Mouse (Mus musculus) megakaryocyte, embryonic 14.5 days (primary cell): Measurements from ENCODE around the gene Gm20671. TPM values are rescaled to one million over a fixed set of nuclear protein-coding genes. Genes with fewer than 3 reads are reported as not detected.

Experiments
- H3K27me3 ChIP-seq: replicated peaks from 2 replicates; pipeline ENCODE3; 2012; ENCODE audit warnings: inconsistent platforms
- H3K36me3 ChIP-seq: replicated peaks from 2 replicates; pipeline ENCODE3; 2012; ENCODE audit warnings: low read length, inconsistent platforms, mixed read lengths
- H3K4me1 ChIP-seq: 2 replicates; pipeline ENCODE4 v1.6.1; 2012; ENCODE audit warnings: inconsistent platforms
- H3K4me3 ChIP-seq: replicated peaks from 2 replicates; pipeline ENCODE3; 2012; ENCODE audit warnings: moderate library complexity, mild to moderate bottlenecking, inconsistent platforms
- H3K9me3 ChIP-seq: 2 replicates; pipeline ENCODE4 v1.6.1; 2012; ENCODE audit warnings: inconsistent platforms
- FLI1 ChIP-seq: IDR thresholded peaks from 2 replicates; pipeline ENCODE4 v1.6.1; 2012; ENCODE audit warnings: low read length, inconsistent platforms, mixed read lengths
- GATA1 ChIP-seq: IDR thresholded peaks from 3 replicates; pipeline ENCODE4 v1.6.1; 2012; ENCODE audit warnings: mixed read lengths, low read length, inconsistent platforms, borderline replicate concordance
- polyA plus RNA-seq: library from polyadenylated mRNA; stranded (reverse); fragments of >175 nt; gene quantifications from 2 replicates; pipeline ENCODE4 v1.2.3, GENCODE M21; 2012; ENCODE audit warnings: low replicate concordance; ENCODE audit not compliant: insufficient read depth

Gm20671 gene
- polyA plus RNA-seq, 1 experiment, result 1.2 TPM

DNA sequence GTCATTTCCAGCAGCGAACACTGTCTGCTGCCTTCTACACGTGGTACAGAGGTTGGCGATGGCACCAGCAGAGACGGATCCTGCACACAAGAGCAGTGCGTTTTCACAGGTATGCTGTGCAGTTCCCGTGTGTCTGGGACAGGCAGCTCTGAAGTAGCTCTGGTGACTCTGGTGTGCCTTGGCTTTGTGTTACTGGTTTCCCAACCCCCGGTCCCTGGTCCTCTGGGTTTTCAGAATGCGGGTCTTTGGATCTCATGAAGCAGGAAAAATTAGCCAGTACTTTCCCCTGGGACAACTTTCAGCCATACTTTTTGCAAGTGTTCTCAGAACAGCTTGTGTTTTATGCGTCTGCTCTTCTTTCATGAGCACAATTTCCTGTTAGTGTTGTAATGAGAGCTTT, 106.5 kb downstream of the Gm20671 start:
- Histone ChIP-seq H3K36me3 (no peaks in the 10 kb centered on the region), H3K4me1 (peaks cover 7% of the 10 kb centered on the region; the same call in 1 of the 2 replicates), H3K9me3 (no peaks in the 10 kb centered on the region), H3K27me3 (peaks cover 8% of the 10 kb centered on the region), H3K4me3 (no peak overlapping the region)
- TF ChIP-seq FLI1 (no peak), GATA1 (no peak)

DNA sequence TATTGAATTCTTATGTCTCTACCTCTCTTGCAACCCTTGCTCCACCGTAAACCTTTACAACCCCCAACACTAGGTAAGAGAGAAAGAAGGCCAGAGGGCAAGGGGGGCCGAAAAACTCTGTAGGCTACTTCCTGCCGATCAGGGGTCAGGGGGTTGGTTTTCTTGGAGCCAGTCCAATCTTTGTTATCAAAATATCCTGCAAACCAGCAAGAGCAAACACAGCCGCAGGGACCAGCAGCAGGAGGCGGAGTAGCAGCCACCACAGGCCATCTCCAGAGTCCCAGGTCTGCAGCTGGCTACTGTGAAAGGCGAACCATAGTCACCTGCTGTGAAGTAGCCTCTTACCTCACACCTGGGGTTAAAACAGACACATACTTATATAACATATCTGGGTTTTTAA, 108.0 kb downstream of the Gm20671 start:
- peaks cover 8% of the 10 kb centered on the region for H3K27me3 ChIP-seq
- no peaks in the 10 kb centered on the region for H3K36me3 ChIP-seq
- H3K4me1 ChIP-seq, result peaks cover 7% of the 10 kb centered on the region; the same call in 1 of the 2 replicates
- no peaks in the 10 kb centered on the region for H3K9me3 ChIP-seq
- H3K4me3 ChIP-seq, result no peak overlapping the region
- TF ChIP-seq GATA1 (no peak), FLI1 (no peak)

DNA sequence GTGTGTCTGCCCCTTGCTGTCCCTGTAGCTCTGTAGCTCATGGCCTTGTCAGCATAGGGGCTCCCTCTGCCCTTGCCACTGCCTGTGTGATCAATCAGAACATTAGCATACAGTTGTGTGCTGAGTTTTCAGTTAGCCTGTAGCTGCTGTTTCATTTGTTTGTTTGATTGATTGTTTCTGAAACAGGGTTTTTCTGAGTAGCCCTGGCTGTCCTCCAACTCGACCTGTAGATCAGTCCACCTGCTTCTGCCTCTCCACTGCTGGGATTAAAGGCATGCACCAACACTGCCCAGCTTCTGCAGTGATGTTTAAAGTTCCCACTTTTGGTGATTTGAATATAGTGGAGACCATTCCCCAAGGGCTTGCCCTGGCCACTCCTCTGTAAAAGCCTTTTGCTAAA, 109.2 kb downstream of the Gm20671 start:
- H3K9me3 ChIP-seq, result no peaks in the 10 kb centered on the region
- peaks cover 8% of the 10 kb centered on the region for H3K27me3 ChIP-seq
- TF ChIP-seq GATA1, result no peak
- TF ChIP-seq FLI1, result no peak

DNA sequence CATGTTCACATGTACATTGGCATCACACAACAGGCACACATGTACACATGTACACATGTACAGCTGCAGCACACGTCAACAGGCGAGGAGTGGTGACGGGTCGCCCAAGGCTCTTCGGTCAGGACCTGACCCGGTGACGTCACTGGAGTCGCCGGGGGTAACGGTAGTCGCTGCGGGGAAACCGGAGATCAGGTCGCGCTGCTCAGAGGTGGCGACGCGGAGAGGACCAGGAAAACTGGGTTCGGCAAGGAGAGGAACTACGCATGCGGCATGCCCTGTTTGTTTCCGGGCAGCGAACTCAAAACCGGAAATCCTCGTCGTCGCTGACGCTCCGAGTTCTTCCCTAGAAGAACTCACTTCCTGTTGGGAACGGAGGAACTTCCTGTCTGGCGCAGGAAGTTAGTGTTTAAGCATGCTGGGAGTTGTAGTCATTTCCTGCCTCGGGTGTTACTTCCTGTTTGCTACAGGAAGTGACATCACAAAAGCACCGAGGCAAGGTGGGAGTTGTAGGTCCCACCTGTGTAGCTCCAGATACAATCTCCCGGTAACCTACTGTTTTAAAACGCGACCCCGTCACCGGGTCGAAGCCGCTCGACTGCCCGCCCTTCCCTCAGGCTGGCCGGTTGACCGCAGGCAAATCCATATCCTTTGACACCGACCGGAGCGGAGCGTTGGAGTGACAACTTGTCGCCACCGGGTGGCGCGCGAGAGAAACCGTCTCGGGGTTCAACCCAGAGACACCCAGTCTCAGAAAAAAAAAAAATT, 113.0 kb downstream of the Gm20671 start:
- peaks cover 14% of the 10 kb centered on the region for H3K4me1 ChIP-seq

More for the DNA sequence above, 109.2 kb downstream of the Gm20671 start:
- Histone ChIP-seq H3K36me3 (no peaks in the 10 kb centered on the region), H3K4me3 (no peak overlapping the region), H3K4me1 (peaks cover 16% of the 10 kb centered on the region)

GRCm38 (mm10) chr5:32713042-32713702, 113.7 kb downstream of the Gm20671 start:
- no peak for TF ChIP-seq FLI1
- no peak for TF ChIP-seq GATA1
- Histone ChIP-seq H3K36me3 (no peaks in the 10 kb centered on the region), H3K4me1 (peaks cover 13% of the 10 kb centered on the region), H3K9me3 (no peaks in the 10 kb centered on the region), H3K4me3 (peak overlapping the region; percentile 99), H3K27me3 (peaks cover 5% of the 10 kb centered on the region)

More for the DNA sequence above, 113.0 kb downstream of the Gm20671 start:
- TF ChIP-seq FLI1 (peak; percentile 100), GATA1 (no peak)
- no peaks in the 10 kb centered on the region for H3K9me3 ChIP-seq
- no peaks in the 10 kb centered on the region for H3K36me3 ChIP-seq
- H3K4me3 ChIP-seq, result peak overlapping the region; percentile 99
- peaks cover 5% of the 10 kb centered on the region for H3K27me3 ChIP-seq

DNA sequence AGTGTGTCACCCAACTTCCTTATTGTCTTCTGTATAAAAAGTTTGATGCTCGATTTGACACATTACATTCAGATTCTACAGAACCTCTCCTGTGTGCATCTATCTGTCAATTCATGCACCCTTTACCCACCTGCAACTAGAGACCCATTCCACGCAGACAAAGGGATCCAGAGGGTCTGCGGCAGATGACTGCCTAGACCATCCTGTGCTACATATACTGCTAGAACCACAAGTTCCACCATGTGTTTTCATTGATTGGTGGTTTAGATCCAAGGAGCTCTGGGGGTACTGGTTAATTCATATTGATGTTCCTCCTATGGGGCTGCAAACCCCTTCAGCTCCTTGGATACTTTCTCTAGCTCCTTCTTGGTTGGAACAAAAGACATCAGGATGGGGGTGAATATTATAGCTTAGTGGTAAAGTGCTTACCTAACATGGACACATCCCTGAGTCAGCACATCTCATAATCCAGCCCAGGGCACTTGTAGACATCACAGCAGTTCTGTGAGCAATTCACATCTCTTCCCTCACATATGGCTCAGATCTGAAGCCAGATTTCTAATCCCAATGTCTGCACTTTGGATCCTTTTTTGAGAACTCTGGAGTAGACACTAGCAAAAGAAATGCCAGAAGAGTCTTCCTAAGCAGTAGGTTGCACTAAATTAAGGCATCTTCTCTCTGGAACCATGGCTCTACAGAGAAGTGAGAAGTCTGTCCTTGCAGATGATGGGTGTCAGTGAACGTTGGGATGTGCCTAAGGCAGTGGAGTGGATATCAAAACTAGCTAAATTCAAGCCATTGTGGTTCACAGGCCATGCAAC, 114.5 kb downstream of the Gm20671 start:
- Histone ChIP-seq H3K36me3 (no peaks in the 10 kb centered on the region), H3K4me3 (peak overlapping the region; percentile 29), H3K9me3 (no peaks in the 10 kb centered on the region), H3K27me3 (peaks cover 3% of the 10 kb centered on the region), H3K4me1 (peaks cover 13% of the 10 kb centered on the region)
- TF ChIP-seq FLI1 (no peak), GATA1 (no peak)

DNA sequence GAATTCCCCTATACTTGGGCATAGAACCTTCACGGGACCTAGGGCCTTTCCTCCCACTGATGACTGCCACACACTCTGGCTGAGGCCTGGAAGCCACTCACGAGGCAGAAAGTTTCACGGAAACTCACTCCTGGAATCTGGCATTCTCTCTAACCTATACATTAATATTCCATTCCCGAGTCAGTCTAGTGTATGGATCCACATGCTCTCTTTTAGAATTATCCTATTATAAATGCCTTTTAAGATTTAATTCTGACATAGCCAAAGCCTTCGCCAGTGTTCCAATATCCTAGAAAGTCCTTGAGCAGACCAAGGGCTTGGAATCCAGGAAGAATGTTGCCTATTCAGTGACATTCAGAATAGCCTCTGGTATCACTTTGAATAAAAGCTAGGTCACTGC, 115.4 kb downstream of the Gm20671 start:
- no peaks in the 10 kb centered on the region for H3K27me3 ChIP-seq
- TF ChIP-seq GATA1, result no peak
- TF ChIP-seq FLI1, result no peak
- H3K36me3 ChIP-seq, result no peaks in the 10 kb centered on the region
- H3K9me3 ChIP-seq, result no peaks in the 10 kb centered on the region
- peaks cover 13% of the 10 kb centered on the region for H3K4me1 ChIP-seq
- H3K4me3 ChIP-seq, result no peak overlapping the region

DNA sequence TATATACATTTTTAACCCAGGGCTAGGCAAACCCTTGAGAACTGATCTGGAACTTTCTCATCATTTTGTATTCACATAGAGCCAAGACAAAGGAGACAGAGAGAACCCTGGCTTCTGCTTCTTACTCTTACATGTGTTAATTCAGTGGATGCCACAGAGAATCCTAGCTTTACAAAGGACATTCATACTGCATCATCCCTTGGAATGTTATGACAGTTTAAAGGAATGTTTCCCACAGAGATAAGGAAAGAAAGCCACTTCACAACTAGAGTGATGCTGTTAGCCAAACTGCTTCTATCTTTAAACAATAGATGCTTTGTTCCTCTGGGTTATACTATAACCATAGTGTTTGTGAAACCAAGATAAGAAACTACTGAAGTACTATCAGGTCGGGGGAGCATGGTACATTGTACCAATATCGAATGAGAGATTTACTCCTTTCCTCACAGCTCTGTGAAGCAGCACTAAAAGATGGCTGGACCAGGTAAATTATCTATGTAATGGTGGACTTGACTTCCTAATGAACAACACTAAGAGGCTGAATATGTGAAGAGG, 120.6 kb downstream of the Gm20671 start:
- H3K36me3 ChIP-seq, result no peaks in the 10 kb centered on the region
- H3K27me3 ChIP-seq, result no peaks in the 10 kb centered on the region
- TF ChIP-seq GATA1 (no peak), FLI1 (no peak)
- no peaks in the 10 kb centered on the region; the same call in 1 of the 2 replicates for H3K4me1 ChIP-seq
- H3K4me3 ChIP-seq, result no peak overlapping the region
- H3K9me3 ChIP-seq, result no peaks in the 10 kb centered on the region

DNA sequence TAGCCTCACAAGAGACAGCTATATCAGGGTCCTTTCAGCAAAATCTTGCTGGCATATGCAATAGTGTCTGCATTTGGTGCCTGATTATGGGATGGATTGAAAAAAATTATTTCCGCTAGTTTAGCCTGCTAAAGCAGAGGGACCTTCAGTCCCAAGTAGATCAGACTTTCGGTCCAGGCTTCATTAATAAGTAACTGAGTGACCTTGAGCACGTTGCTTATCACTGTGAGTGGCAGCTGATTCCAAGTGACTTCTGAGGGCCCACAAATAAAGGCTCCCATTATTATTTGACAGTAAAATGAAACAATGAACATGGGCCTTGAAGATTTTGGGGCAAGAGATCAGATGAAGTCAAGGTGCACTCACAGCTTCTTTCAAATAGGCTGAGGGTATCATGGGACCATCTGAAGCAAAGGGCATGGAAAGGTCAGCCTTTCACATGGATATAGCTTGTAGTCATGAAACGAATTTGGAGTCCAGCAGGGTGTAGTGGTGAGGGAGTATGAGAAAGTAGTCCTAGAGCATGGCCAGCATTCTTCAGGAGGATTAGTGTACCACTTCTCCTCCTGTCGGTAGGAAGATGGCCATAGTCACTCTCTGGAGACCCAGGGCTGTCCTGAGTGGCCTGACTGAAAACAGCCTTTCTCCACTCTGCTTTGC, 129.6 kb downstream of the Gm20671 start:
- Histone ChIP-seq H3K9me3 (no peaks in the 10 kb centered on the region), H3K4me3 (no peak overlapping the region), H3K4me1 (no peaks in the 10 kb centered on the region), H3K27me3 (no peaks in the 10 kb centered on the region), H3K36me3 (no peaks in the 10 kb centered on the region)
- no peak for TF ChIP-seq FLI1
- no peak for TF ChIP-seq GATA1
